Mouse (Mus musculus): ENCODE measurements around the gene Rtn4r. TPM values are rescaled to one million over a fixed set of nuclear protein-coding genes. Genes with fewer than 3 reads are reported as not detected.

The Rtn4r gene
- total RNA-seq, 2 experiments from 2014 or later: 0.13 TPM; not detected in 1

- no peak for DNase-seq
Measured at GRCm38 (mm10) chr16:18156579-18157350, 29.3 kb downstream of the Rtn4r start.

GRCm38 (mm10) chr16:18159255-18159654 lies 31.8 kb downstream of the Rtn4r start:
- no peak for DNase-seq

- no peak for DNase-seq
Measured at GRCm38 (mm10) chr16:18159778-18160177, 32.3 kb downstream of the Rtn4r start.

GRCm38 (mm10) chr16:18160514-18160913 lies 33.1 kb downstream of the Rtn4r start:
- DNase-seq: no peak

GRCm38 (mm10) chr16:18161190-18161589 lies 33.7 kb downstream of the Rtn4r start:
- DNase-seq: no peak

- no peak for DNase-seq
Measured at GRCm38 (mm10) chr16:18164642-18165238, 37.3 kb downstream of the Rtn4r start.

- DNase-seq: peak; percentile 48
Measured at GRCm38 (mm10) chr16:18166613-18167190, 39.3 kb downstream of the Rtn4r start.

GRCm38 (mm10) chr16:18169156-18169555 lies 41.7 kb downstream of the Rtn4r start:
- no peak for DNase-seq

- no peak for DNase-seq
Measured at GRCm38 (mm10) chr16:18169776-18170175, 42.3 kb downstream of the Rtn4r start.

- peak; percentile 42 for DNase-seq
Measured at GRCm38 (mm10) chr16:18172266-18172855, 44.9 kb downstream of the Rtn4r start.

GRCm38 (mm10) chr16:18173231-18173630 lies 45.8 kb downstream of the Rtn4r start:
- no peak for DNase-seq

- DNase-seq: no peak
Measured at GRCm38 (mm10) chr16:18173788-18174187, 46.3 kb downstream of the Rtn4r start.

- DNase-seq: no peak
Measured at GRCm38 (mm10) chr16:18175817-18176541, 48.5 kb downstream of the Rtn4r start.

- no peak for DNase-seq
Measured at GRCm38 (mm10) chr16:18176758-18177157, 49.3 kb downstream of the Rtn4r start.

GRCm38 (mm10) chr16:18179591-18179990 lies 52.1 kb downstream of the Rtn4r start:
- no peak for DNase-seq

- no peak for DNase-seq
Measured at GRCm38 (mm10) chr16:18181398-18181797, 54.0 kb downstream of the Rtn4r start.

- no peak for DNase-seq
Measured at GRCm38 (mm10) chr16:18182766-18183165, 55.3 kb downstream of the Rtn4r start.

GRCm38 (mm10) chr16:18185715-18186449 lies 58.4 kb downstream of the Rtn4r start:
- no peak for DNase-seq

- DNase-seq: no peak
Measured at GRCm38 (mm10) chr16:18186798-18187197, 59.4 kb downstream of the Rtn4r start.

- no peak for DNase-seq
Measured at GRCm38 (mm10) chr16:18187221-18187620, 59.8 kb downstream of the Rtn4r start.

GRCm38 (mm10) chr16:18191006-18191405 lies 63.6 kb downstream of the Rtn4r start:
- DNase-seq: no peak
